Mouse (Mus musculus) bone marrow, adult 2 months (tissue): ENCODE measurements around the gene Tubgcp3. TPM values are rescaled to one million over a fixed set of nuclear protein-coding genes. Genes with fewer than 3 reads are reported as not detected.
"Not testable (repeated sequence)": the region's sequence is repeated elsewhere in the genome, so short reads cannot be mapped to it uniquely, and the experiment has no call there.

Experiments
- H3K27ac ChIP-seq: fragments of 200-500 bp; 2 replicates; pipeline ENCODE4 v1.5.1; 2012; ENCODE audit warnings: low read depth, mild to moderate bottlenecking, control low read depth, inconsistent platforms, low read length; ENCODE audit not compliant: control insufficient read depth, poor library complexity, insufficient read depth
- H3K4me1 ChIP-seq: fragments of 200-500 bp; 2 replicates; pipeline ENCODE4 v1.6.1; 2011; ENCODE audit warnings: low read length; ENCODE audit not compliant: control insufficient read depth, insufficient read depth
- H3K4me3 ChIP-seq: fragments of 200-500 bp; replicated peaks from 2 replicates; pipeline ENCODE3; 2011; ENCODE audit warnings: mild to moderate bottlenecking, low read depth, low read length, control low read depth; ENCODE audit not compliant: control insufficient read depth
- CTCF ChIP-seq: fragments of 200-500 bp; IDR thresholded peaks from 2 replicates; pipeline ENCODE4 v1.5.1; 2011; ENCODE audit warnings: low read length, control low read depth; ENCODE audit not compliant: control insufficient read depth, insufficient read depth
- POLR2A ChIP-seq: fragments of 200-500 bp; IDR thresholded peaks from 2 replicates; pipeline ENCODE4 v1.6.1; 2011; ENCODE audit warnings: low read depth, mild to moderate bottlenecking, control low read depth, low read length, borderline replicate concordance; ENCODE audit not compliant: control insufficient read depth
- WGBS: fragments of 180-500 bp; shearing (Covaris S2); methylation state at CpG from one replicate; pipeline ENCODE4 v1.1.7; 2018; 5-methylcytosine and 5-hydroxymethylcytosine counted together
- polyA plus RNA-seq: library from polyadenylated mRNA; stranded (reverse); fragments of >200 nt; gene quantifications from 2 replicates; pipeline ENCODE4 v1.2.4, GENCODE M21; 2011; ENCODE audit warnings: low replicate concordance; ENCODE audit not compliant: missing spikeins, insufficient read depth, insufficient read length

The Tubgcp3 gene
- polyA plus RNA-seq, 1 experiment = 65.8 TPM

- no peak overlapping the region for H3K27ac ChIP-seq
- TF ChIP-seq CTCF (no peak), POLR2A (no peak)
- no peaks in the 10 kb centered on the region for H3K4me1 ChIP-seq
- 72% methylated on average over 5 of the region's 5 CpGs for WGBS
- no peak overlapping the region for H3K4me3 ChIP-seq
Observed at GRCm38 (mm10) chr8:12583785-12584184, 88.3 kb downstream of the Tubgcp3 start.

- 79% methylated on average over 19 of the region's 19 CpGs for WGBS
- not testable (repeated sequence) for H3K4me1 ChIP-seq, H3K4me3 ChIP-seq, H3K27ac ChIP-seq
Observed at GRCm38 (mm10) chr8:12579339-12579999, 92.6 kb downstream of the Tubgcp3 start.

GRCm38 (mm10) chr8:12576739-12577138 lies 95.3 kb downstream of the Tubgcp3 start:
- WGBS = 77% methylated on average over 6 of the region's 6 CpGs
- TF ChIP-seq POLR2A (no peak), CTCF (no peak)
- no peaks in the 10 kb centered on the region for H3K4me1 ChIP-seq
- H3K4me3 ChIP-seq = no peak overlapping the region
- no peak overlapping the region for H3K27ac ChIP-seq

GRCm38 (mm10) chr8:12576003-12576402 lies 96.0 kb downstream of the Tubgcp3 start:
- Histone ChIP-seq H3K4me1 (no peaks in the 10 kb centered on the region), H3K4me3 (no peak overlapping the region), H3K27ac (no peak overlapping the region)
- 38% methylated on average over 5 of the region's 5 CpGs for WGBS
- TF ChIP-seq POLR2A = no peak
- no peak for TF ChIP-seq CTCF

- TF ChIP-seq CTCF (no peak), POLR2A (no peak)
- no peak within 1 kb of the TSS for H3K27ac ChIP-seq
- no peak within 1 kb of the TSS for H3K4me3 ChIP-seq
- 58% methylated on average over 14 of the region's 14 CpGs for WGBS
- H3K4me1 ChIP-seq = no peaks in the 10 kb centered on the region
Observed at GRCm38 (mm10) chr8:12572814-12573534, 99.1 kb downstream of the Tubgcp3 start, which contains the start of gene Spaca7. Gene Spaca7, plus strand, starts transcription at chr8:12573029.

- Histone ChIP-seq H3K27ac (no peak overlapping the region), H3K4me3 (no peak overlapping the region), H3K4me1 (no peaks in the 10 kb centered on the region)
- WGBS = 64% methylated on average over 7 of the region's 7 CpGs
- TF ChIP-seq POLR2A = no peak
- TF ChIP-seq CTCF = no peak
Observed at GRCm38 (mm10) chr8:12566509-12566908, 105.5 kb downstream of the Tubgcp3 start.

GRCm38 (mm10) chr8:12565488-12565887 lies 106.6 kb downstream of the Tubgcp3 start:
- WGBS = 67% methylated on average over 10 of the region's 10 CpGs

GRCm38 (mm10) chr8:12564307-12564706 lies 107.7 kb downstream of the Tubgcp3 start:
- Histone ChIP-seq H3K4me3 (no peak overlapping the region), H3K4me1 (no peaks in the 10 kb centered on the region), H3K27ac (no peak overlapping the region)
- 1% methylated on average over 4 of the region's 4 CpGs for WGBS
- no peak for TF ChIP-seq POLR2A
- TF ChIP-seq CTCF = 0 out of 2 replicates have a peak, but pooled peaks have one; percentile 10

More at GRCm38 (mm10) chr8:12565488-12565887, 106.6 kb downstream of the Tubgcp3 start:
- TF ChIP-seq CTCF (no peak), POLR2A (no peak)
- Histone ChIP-seq H3K4me3 (no peak overlapping the region), H3K27ac (no peak overlapping the region), H3K4me1 (no peaks in the 10 kb centered on the region)

Other genes starting within 250 kb of the Tubgcp3 start
- not detected in 2 replicates for gene Spaca7, start 99.2 kb downstream of the Tubgcp3 start, polyA plus RNA-seq
- 5.2 and 28.4 TPM in 2 replicates for gene Atp11a, start 84.8 kb upstream of the Tubgcp3 start, polyA plus RNA-seq
- gene Mcf2l, start 201.6 kb upstream of the Tubgcp3 start, polyA plus RNA-seq = 8.8 and 17.3 TPM in 2 replicates